Mouse (Mus musculus) spleen, adult 2 months (tissue): ENCODE measurements around the gene Ptprn2.

Experiments used
- CTCF ChIP-seq: fragments of 200-500 bp; IDR thresholded peaks from 2 replicates; pipeline ENCODE4 v1.5.1; 2011; ENCODE audit warnings: mild to moderate bottlenecking, inconsistent platforms; ENCODE audit not compliant: insufficient read depth, insufficient read length, insufficient replicate concordance; ENCODE audit errors: extremely low read depth
- POLR2A ChIP-seq: fragments of 200-500 bp; IDR thresholded peaks from 2 replicates; pipeline ENCODE4 v1.6.1; 2011; ENCODE audit warnings: low read depth, low read length, inconsistent platforms

DNA sequence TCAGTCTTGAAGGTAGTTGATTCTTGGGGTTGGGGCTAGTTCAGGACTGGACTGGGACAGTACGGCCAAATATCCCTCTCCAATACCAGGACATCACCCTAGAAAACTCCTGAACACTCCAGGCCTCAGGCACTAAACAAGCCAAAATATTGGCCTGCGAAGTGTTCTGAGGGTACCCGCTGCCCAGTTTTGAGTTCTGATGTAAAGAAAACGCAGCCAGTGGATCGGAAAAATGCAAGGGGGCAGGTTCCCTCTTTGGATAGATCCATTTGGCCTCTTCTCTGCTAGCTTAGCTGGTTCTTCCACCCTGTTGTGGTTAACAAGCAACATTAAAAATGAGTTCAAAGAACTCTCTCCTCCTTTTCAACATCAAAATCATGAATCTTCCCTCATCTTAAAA, 670.7 kb downstream of the Ptprn2 start:
- TF ChIP-seq POLR2A: no peak
- no peak for TF ChIP-seq CTCF
